Mouse (Mus musculus) myocyte (in vitro differentiated cells): Measurements from ENCODE around the gene Plpp1.

Experiments used
- CEBPB ChIP-seq: IDR thresholded peaks from 2 replicates; pipeline ENCODE4 v1.6.1; 2011; ENCODE audit warnings: mild to moderate bottlenecking, moderate library complexity; ENCODE audit not compliant: poor library complexity, insufficient read depth, severe bottlenecking
- E2F4 ChIP-seq: IDR thresholded peaks from one replicate; pipeline ENCODE4 v1.6.1; 2011; ENCODE audit warnings: mild to moderate bottlenecking, control low read depth, moderate library complexity; ENCODE audit not compliant: insufficient read depth
- MYOD1 ChIP-seq, 3 experiments: IDR thresholded peaks; one replicate each; pipeline ENCODE4 v1.6.1; 2011; ENCODE audit warnings: control low read depth in 2 of 3, low read depth in 2 of 3, mild to moderate bottlenecking in 2 of 3, moderate library complexity in 1 of 3; ENCODE audit not compliant: insufficient read length in 2 of 3, control insufficient read depth in 1 of 3
- POLR2A ChIP-seq: IDR thresholded peaks from one replicate; pipeline ENCODE4 v1.6.1; 2011; ENCODE audit warnings: low read depth, mild to moderate bottlenecking, control low read depth, moderate library complexity; ENCODE audit not compliant: insufficient read length
- POLR2AphosphoS2 ChIP-seq: IDR thresholded peaks from one replicate; pipeline ENCODE4 v1.6.1; 2011; ENCODE audit warnings: low read depth, control low read depth; ENCODE audit not compliant: insufficient read length
- SRF ChIP-seq: IDR thresholded peaks from one replicate; pipeline ENCODE4 v1.6.1; 2011; ENCODE audit warnings: low read depth; ENCODE audit not compliant: control insufficient read depth, insufficient read length
- TCF12 ChIP-seq: IDR thresholded peaks from one replicate; pipeline ENCODE4 v1.6.1; 2011; ENCODE audit warnings: mild to moderate bottlenecking, control low read depth; ENCODE audit not compliant: poor library complexity, insufficient read depth, severe bottlenecking
- USF1 ChIP-seq: IDR thresholded peaks from one replicate; pipeline ENCODE4 v1.6.1; 2011; ENCODE audit warnings: low read depth, mild to moderate bottlenecking, control low read depth, moderate library complexity

DNA sequence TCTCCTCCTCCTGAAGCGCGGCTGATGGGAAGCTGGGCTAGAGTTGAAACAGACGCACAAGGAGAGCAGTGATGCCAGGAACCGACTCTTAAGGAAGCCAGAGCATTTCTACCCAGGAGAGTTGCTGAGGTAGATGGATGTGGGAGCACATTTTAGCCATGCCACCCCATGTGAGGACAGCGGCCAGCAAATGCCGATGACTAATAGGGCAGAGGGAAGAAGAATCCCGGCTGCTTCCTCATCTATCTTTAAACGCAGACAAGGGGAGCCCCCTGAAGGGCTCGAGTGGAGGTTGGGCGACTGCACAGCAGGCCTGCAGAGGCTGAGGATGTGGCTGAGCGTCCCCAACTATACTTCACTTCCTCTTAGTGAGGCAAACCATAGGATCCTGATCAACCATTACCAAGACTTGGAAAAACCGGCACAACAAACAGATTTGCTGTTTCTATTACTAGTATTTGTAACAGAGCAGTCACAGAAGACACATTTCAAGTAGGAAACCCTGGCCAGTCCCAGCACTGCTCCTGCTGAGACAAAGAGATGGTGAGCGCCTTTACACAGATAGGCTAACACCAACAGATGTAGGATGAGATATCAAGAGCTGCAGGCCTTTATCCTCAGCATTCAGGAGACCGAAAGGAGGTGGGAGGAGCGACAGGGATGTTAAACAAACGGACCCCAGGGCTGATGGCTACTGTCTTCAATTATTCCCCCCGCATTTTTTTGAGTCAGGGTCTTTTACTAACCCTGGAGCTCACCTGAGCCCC is 71.1 kb downstream of the Plpp1 start:
- TF ChIP-seq POLR2A = no peak
- no peak for TF ChIP-seq MYOD1 (IDR thresholded peaks at IDR 0.05; ENCODE audit: control insufficient read depth in 1 of 3, insufficient read length in 2 of 3, low read depth in 2 of 3)
- no peak for TF ChIP-seq CEBPB
- TF ChIP-seq SRF = no peak
- TF ChIP-seq USF1 = no peak
- TF ChIP-seq E2F4 = no peak
- TF ChIP-seq POLR2AphosphoS2 = no peak
- TF ChIP-seq TCF12 = no peak
